Mouse (Mus musculus) common myeloid progenitor, adult 5-6 weeks (primary cell): ENCODE results near the gene Elovl1. TPM values are rescaled to one million over a fixed set of nuclear protein-coding genes. Genes with fewer than 3 reads are reported as not detected.

ENCODE experiments used
- total RNA-seq: library from RNA; stranded (forward); fragments of 200-1000, 187-1606 nt; gene quantifications from 2 replicates; pipeline ENCODE4 v1.2.3, GENCODE M21; 2017

Gene Elovl1
- total RNA-seq, 1 experiment from 2014 or later: 65.7 TPM

Other genes with a start within 250 kb of the Elovl1 start
- gene Kdm4a, start 248.1 kb upstream of the Elovl1 start, total RNA-seq: 32.6 and 34.3 TPM in 2 replicates
- gene Ptprf, start 136.7 kb upstream of the Elovl1 start, total RNA-seq: 0.15 and 0.50 TPM in 2 replicates
- 4.4 and 5.3 TPM in 2 replicates for gene Szt2, start 18.8 kb upstream of the Elovl1 start, total RNA-seq
- 82.5 and 85.9 TPM in 2 replicates for gene Med8, start 18.8 kb upstream of the Elovl1 start, total RNA-seq
- gene Cdc20, start 9.3 kb downstream of the Elovl1 start, total RNA-seq: 57.9 and 89.6 TPM in 2 replicates
- gene Mpl, start 29.4 kb downstream of the Elovl1 start, total RNA-seq: 5.8 and 7.3 TPM in 2 replicates
- 7.5 and 8.0 TPM in 2 replicates for gene Tie1, start 62.0 kb downstream of the Elovl1 start, total RNA-seq
- not detected in 2 replicates for gene 2610528J11Rik, start 98.9 kb downstream of the Elovl1 start, total RNA-seq
- gene Tmem125, start 116.0 kb downstream of the Elovl1 start, total RNA-seq: 0.14 TPM in 1 of 2 replicates, not detected in the other
- 0.46 TPM in 1 of 2 replicates, not detected in the other for gene Cfap57, start 192.7 kb downstream of the Elovl1 start, total RNA-seq
- 98.3 and 123 TPM in 2 replicates for gene Ebna1bp2, start 192.7 kb downstream of the Elovl1 start, total RNA-seq
- not detected in 2 replicates for gene Olfr62, start 230.9 kb downstream of the Elovl1 start, total RNA-seq